Mouse (Mus musculus): ENCODE data around the gene Foxb2.

DNA sequence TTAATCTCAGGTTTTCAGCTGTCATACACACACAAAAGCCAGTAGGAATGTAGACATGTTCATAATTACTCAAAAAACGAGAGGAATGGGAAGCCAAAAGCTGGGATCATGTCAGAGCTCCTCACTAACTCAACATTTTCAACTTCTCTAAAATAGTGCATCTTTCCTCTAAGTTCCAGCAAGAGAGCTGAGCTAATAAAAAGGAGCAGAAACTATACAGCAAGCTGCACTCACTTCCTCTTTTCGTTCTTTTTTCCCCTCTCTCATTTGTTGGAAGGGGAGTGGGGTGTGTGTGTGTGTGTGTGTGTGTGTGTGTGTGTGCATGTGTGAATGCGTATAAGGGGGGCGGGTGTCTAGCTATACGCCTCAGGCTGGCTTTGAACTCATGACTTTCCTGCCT lies 45.9 kb downstream of the Foxb2 start:
- no peak for TF ChIP-seq MAFK (IDR thresholded peaks at IDR 0.05; ENCODE audit: insufficient read depth, low read depth, low read length)
- no peak for TF ChIP-seq CHD2 (IDR thresholded peaks at IDR 0.05; ENCODE audit: low read depth, low read length)
- TF ChIP-seq HCFC1 (IDR thresholded peaks at IDR 0.05; ENCODE audit: borderline replicate concordance, insufficient read depth, low read length), result no peak
